Mouse (Mus musculus) layer of hippocampus, adult 2 months (tissue): ENCODE results near the gene Slc9a9. TPM values are rescaled to one million over a fixed set of nuclear protein-coding genes. Genes with fewer than 3 reads are reported as not detected.

Source experiments
- DNase-seq, 2 experiments: peaks; one replicate each; pipeline ENCODE4 v3.0.0; 2022; ENCODE audit warnings: low spot score in 2 of 2
- H3K27ac ChIP-seq: fragments of 200-600 bp; 2 replicates; pipeline ENCODE4 v1.8.1; 2022
- H3K4me3 ChIP-seq: fragments of 200-600 bp; 2 replicates; pipeline ENCODE4 v1.8.1; 2022; ENCODE audit warnings: mild to moderate bottlenecking
- CTCF ChIP-seq: fragments of 200-600 bp; conservative IDR thresholded peaks from 2 replicates; pipeline ENCODE4 v1.8.1; 2022; ENCODE audit warnings: antibody characterized with exemption, mild to moderate bottlenecking, moderate library complexity
- total RNA-seq, 2 experiments: library from RNA; stranded (reverse); gene quantifications; 2 replicates each; pipeline ENCODE4 v1.2.3; 2021

The Slc9a9 gene
- total RNA-seq, 2 experiments from 2014 or later, result 18.3 to 19.4 TPM

DNA sequence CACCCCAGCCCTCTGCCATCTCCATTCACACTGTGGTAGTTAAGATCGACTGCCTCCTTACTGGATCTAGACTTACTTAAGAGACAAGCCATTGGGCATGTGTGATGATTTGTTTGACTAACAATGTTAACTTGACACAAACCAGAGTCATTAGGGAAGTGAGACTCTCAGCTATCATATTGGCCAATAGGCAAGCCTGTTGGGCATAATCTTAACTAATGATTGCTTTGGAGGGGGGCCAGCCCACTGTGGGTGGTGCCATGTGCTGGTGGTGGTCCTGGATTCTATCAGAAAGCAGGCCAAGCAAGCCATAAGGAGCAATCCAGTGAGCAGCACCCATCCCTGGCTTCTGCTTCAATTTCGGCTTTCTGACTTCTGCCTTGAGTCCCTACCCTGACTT is 398.8 kb downstream of the Slc9a9 start:
- DNase-seq, result no peak
- no peak overlapping the region for H3K4me3 ChIP-seq

GRCm38 (mm10) chr9:95070832-95071519 is 401.3 kb downstream of the Slc9a9 start:
- Histone ChIP-seq H3K4me3 (no peak overlapping the region), H3K27ac (peak overlapping the region; percentile 7; the same call in 1 of the 2 replicates)
- TF ChIP-seq CTCF, result no peak
- DNase-seq, result no peak

More for the DNA sequence above, 398.8 kb downstream of the Slc9a9 start:
- no peak for TF ChIP-seq CTCF
- no peak overlapping the region for H3K27ac ChIP-seq

DNA sequence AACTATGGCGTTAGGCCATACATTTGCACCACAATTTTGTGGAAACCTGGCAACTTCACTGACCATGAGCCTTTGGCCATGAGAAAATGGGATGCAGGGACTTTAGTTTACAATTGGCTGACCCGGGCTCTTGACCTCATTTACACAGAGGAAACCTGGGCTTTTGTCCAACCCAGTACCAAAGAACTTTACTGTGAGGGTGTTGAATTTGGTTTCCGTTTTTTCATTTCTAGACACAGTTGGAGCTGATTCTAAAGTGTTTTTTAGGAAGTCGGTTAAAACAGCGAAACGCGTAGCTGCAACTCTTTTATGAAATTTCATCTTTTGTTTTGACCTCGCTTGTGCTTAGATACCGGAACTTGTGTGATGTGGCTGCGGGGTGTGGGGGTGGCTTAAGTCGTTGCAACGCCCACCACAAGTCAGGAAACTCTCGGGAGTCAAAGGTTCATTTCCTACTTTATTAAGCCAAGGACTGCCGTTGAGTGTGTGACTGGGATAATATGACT is 402.8 kb downstream of the Slc9a9 start:
- DNase-seq, result no peak
- Histone ChIP-seq H3K4me3 (no peak overlapping the region), H3K27ac (peak overlapping the region; percentile 34; the same call in 1 of the 2 replicates)
- no peak for TF ChIP-seq CTCF

DNA sequence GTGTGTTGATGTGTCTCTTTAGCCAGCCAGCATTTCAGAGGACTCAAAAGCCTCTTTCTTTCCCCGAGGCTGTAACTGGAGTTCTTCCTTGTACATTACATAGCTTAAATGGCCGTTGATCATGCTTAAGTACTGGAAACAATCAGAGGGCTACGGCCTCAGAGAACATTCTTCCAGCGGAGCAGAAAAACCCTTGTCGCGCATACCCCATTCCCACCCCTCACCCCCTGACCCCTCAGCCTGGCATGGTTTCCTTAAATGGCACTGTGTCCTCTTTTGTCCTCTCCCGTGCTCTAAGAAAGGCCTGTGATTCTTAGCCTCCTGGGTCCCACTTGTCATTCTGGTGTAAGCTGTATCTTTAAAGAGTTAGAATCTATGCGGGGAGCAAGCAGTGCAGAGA is 404.0 kb downstream of the Slc9a9 start:
- DNase-seq, result no peak
- TF ChIP-seq CTCF, result no peak
- no peak overlapping the region for H3K4me3 ChIP-seq
- H3K27ac ChIP-seq, result no peak overlapping the region; the same call in 1 of the 2 replicates

- Histone ChIP-seq H3K4me3 (no peak overlapping the region), H3K27ac (0 out of 2 replicates have a peak overlapping the region, but pooled peaks have one; percentile 5)
- no peak for TF ChIP-seq CTCF
- DNase-seq, result peak; percentile 18
Measured at GRCm38 (mm10) chr9:95075856-95076255, 406.1 kb downstream of the Slc9a9 start.

- no peak for TF ChIP-seq CTCF
- Histone ChIP-seq H3K27ac (no peak overlapping the region), H3K4me3 (no peak overlapping the region)
- DNase-seq, result no peak
Measured at GRCm38 (mm10) chr9:95077938-95078337, 408.2 kb downstream of the Slc9a9 start.

GRCm38 (mm10) chr9:95078626-95079025 is 408.9 kb downstream of the Slc9a9 start:
- H3K27ac ChIP-seq, result no peak overlapping the region
- TF ChIP-seq CTCF, result no peak
- no peak for DNase-seq
- no peak overlapping the region for H3K4me3 ChIP-seq

- TF ChIP-seq CTCF, result no peak
- Histone ChIP-seq H3K4me3 (no peak overlapping the region), H3K27ac (no peak overlapping the region)
- no peak for DNase-seq
Measured at GRCm38 (mm10) chr9:95079951-95080350, 410.2 kb downstream of the Slc9a9 start.

DNA sequence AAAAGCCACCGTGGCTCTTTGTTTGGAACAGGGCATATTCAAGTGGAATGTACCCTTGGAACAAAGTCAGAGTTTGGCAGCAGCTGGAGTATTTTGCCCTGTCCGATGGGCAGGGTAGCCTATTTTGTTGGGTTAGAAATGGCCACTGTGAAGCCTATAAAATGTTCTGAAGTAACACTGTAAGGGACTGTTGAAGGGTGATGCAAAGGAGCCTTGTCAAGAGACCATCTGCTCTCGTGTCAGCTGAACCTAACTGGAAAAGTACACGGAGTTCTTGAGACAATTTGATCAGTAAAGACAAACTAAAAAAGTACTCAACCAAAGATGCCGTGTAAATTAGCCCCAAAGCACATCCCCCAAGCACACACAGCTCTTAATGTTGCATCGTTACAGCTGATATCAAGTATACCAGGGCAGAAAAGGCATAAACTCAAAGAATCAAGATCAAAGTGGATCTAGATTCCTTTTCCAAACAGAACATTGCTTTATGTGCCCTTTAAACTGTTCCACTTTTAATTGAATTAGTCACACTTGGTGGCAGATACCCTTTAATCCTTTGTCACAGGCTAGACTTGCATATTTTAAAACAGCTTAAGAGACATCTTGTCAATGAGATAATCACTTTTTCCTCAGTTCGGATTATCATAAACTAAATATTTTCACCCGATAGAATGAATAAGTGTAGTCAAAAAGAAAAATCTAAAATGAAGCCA is 416.6 kb downstream of the Slc9a9 start:
- no peak for DNase-seq
- TF ChIP-seq CTCF, result no peak
- no peak overlapping the region for H3K4me3 ChIP-seq
- H3K27ac ChIP-seq, result peak overlapping the region; percentile 29; the same call in 1 of the 2 replicates

- no peak for TF ChIP-seq CTCF
- no peak overlapping the region for H3K4me3 ChIP-seq
- DNase-seq, result no peak
- H3K27ac ChIP-seq, result peak overlapping the region; percentile 24; the same call in 1 of the 2 replicates
Measured at GRCm38 (mm10) chr9:95088221-95088620, 418.5 kb downstream of the Slc9a9 start.

GRCm38 (mm10) chr9:95089050-95089449 is 419.3 kb downstream of the Slc9a9 start:
- TF ChIP-seq CTCF, result no peak
- DNase-seq, result peak; percentile 52 to 69
- H3K4me3 ChIP-seq, result no peak overlapping the region
- peak overlapping the region; percentile 24; the same call in 1 of the 2 replicates for H3K27ac ChIP-seq

DNA sequence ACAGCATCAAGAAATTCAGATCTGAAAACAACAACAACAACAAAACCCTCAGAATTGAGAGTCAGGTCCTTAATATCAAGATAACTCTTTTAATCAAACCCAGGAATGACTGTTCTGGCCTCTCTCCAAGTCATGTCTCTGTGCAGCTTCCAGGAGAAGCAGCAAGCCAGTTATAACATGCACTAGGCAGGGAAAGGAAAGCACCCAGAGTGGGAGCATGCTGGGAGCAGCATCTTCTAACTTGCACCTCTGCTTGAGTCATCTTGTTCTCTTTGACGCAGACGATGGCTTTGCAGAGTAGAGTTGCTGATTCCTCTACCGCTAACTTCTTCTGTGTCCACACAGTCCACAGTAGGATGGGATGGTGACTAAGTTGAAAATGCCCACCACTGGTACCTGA is 426.8 kb downstream of the Slc9a9 start:
- TF ChIP-seq CTCF, result no peak

GRCm38 (mm10) chr9:95105768-95106167 is 436.1 kb downstream of the Slc9a9 start:
- Histone ChIP-seq H3K27ac (no peak overlapping the region), H3K4me3 (no peak overlapping the region)
- no peak for TF ChIP-seq CTCF
- DNase-seq, result no peak

More for the DNA sequence above, 426.8 kb downstream of the Slc9a9 start:
- no peak overlapping the region for H3K4me3 ChIP-seq
- H3K27ac ChIP-seq, result no peak overlapping the region
- DNase-seq, result no peak
